ENCODE assay signal across 20 mouse cellular contexts in genomic region chr11:26739732-26740131, GRCm38 (mm10).
"Had no signal": no experiment of that assay in that cellular context is flagged by ENCODE, and none has a peak within 500 bp of the region (broad histone marks: within the 10 kb centered on the region; RNA-seq: fewer than 3 reads in every experiment).

No protein-coding gene starts in this region.

- H3K36me3 ChIP-seq: limb, embryonic 12.5 days; limb, embryonic 15.5 days; liver, embryonic 15.5 days; lung, embryonic 15.5 days; midbrain, embryonic 10.5 days; stomach, embryonic 15.5 days had no signal

- H3K27ac ChIP-seq: limb, embryonic 12.5 days; limb, embryonic 15.5 days; liver, embryonic 15.5 days; lung, embryonic 15.5 days; midbrain, embryonic 10.5 days; stomach, embryonic 15.5 days had no signal

- H3K4me2 ChIP-seq: limb, embryonic 12.5 days; limb, embryonic 15.5 days; liver, embryonic 11.5 days; liver, embryonic 15.5 days; lung, embryonic 15.5 days; stomach, embryonic 15.5 days had no signal

- H3K4me1 ChIP-seq: limb, embryonic 12.5 days; limb, embryonic 15.5 days; liver, embryonic 15.5 days; lung, embryonic 15.5 days; megakaryocyte, embryonic 14.5 days; midbrain, embryonic 10.5 days; stomach, embryonic 15.5 days had no signal

- ATAC-seq: midbrain, embryonic 16.5 days had no signal

- H3K9me3 ChIP-seq: limb, embryonic 12.5 days; limb, embryonic 15.5 days; liver, embryonic 15.5 days; lung, embryonic 15.5 days; stomach, embryonic 15.5 days had no signal

- H3K27me3 ChIP-seq: limb, embryonic 12.5 days; limb, embryonic 15.5 days; liver, embryonic 15.5 days; lung, embryonic 15.5 days; megakaryocyte, embryonic 14.5 days; stomach, embryonic 15.5 days had no signal

- H3K4me3 ChIP-seq: limb, embryonic 12.5 days; limb, embryonic 15.5 days; liver, embryonic 15.5 days; lung, embryonic 15.5 days; megakaryocyte, embryonic 14.5 days; midbrain, embryonic 10.5 days; stomach, embryonic 15.5 days had no signal

- H3K9ac ChIP-seq: limb, embryonic 12.5 days; limb, embryonic 15.5 days; liver, embryonic 15.5 days; lung, embryonic 15.5 days; stomach, embryonic 15.5 days had no signal

- DNase-seq: kidney, adult 18-20 months; kidney, adult 9 months; kidney, postnatal 14 days; kidney, postnatal 4 days; left cerebral cortex, postnatal 4 days; lung, adult 18-20 months; lung, postnatal 10 days; lung, postnatal 36 days; right cerebral cortex, postnatal 25 days; spleen, adult 18-20 months; thymus, postnatal 25 days had no signal
